Mouse (Mus musculus): Measurements from ENCODE around the gene Rbmx. TPM values are rescaled to one million over a fixed set of nuclear protein-coding genes. Genes with fewer than 3 reads are reported as not detected.

The Rbmx gene
- 10 to 100 TPM; 43.5 to 48.7 TPM for total RNA-seq (2023)

GRCm38 (mm10) chrX:57392367-57393246, at the start of gene Rbmx:
Gene Rbmx, minus strand, starts transcription at chrX:57393036.

DNA sequence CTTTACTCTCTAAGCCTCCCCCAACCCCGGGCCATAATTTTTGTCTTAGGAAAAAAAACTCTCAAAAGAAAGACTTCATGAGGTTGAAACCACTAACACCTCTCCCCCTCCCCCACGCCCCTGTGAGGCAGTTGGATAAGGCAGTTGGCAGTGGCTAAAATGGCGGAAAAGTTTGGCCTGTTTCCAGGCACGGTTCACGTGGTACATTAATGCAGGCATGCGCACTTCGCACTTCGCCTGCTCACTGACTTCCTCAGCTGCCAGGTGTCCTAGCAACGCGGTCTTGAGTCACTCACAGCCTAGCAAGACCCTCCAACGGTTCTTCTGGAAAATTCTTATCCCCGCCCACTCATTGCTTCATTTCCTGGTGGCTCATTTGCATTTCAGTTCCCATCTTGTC, 15.9 kb upstream of the Rbmx start, which contains the start of gene Gm364:
Gene Gm364 (plus strand): TSS at position 386 of the 400 bp plus-strand sequence.

DNA sequence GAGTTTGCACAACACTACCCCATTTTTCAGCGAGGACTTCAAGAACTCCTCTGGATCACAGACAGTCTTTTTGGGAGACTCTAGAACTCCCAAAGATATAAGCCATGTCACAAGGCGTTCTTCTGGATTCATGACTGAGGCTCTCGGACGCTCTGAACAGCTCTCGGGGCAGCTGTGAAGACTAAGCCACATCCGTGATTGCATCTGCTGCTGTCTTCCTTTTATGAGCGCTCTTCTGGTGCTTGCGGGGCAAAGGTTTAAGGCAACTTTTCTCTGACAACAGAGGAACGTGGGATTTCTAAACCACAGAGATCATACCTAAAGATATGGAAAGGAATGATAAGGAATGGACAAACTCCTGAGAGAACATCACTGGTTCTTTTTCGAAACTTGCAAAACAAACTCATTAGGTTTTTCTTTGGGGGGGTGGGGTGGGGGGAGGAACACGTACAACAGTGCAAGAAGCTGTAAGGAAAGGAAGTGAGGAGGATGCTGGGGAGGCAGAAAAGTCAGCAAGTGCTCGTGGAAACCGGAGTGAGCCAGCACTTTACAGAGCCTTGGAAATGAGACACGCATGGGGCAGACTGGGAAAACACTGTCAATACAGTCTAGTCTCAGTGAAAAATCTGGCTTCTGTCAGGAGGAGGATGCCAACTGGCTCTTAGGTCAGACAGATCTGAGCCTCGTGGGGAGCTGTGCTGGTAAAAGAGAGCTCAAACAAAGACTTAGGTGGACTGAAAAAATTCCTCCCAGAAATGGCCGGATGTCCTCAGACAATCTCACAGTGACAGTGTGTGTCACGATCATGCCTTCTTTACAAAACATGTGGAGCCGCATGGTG, 54.2 kb downstream of the Rbmx start, which contains the start of gene Arhgef6:
Gene Arhgef6 (minus strand): TSS at position 359 of the 841 bp plus-strand sequence.

Other genes starting within 250 kb of the Rbmx start
- gene Cd40lg, start 180.9 kb downstream of the Rbmx start, total RNA-seq (2023) = not detected
- gene Arhgef6, start 54.3 kb downstream of the Rbmx start, total RNA-seq (2023) = 10 to 100 TPM; 89.5 to 90.4 TPM
- not detected for gene Gm364, start 16.1 kb upstream of the Rbmx start, total RNA-seq (2023)
- not detected for gene Gpr101, start 110.7 kb upstream of the Rbmx start, total RNA-seq (2023)